Mouse (Mus musculus) ES-E14 (cell line): ENCODE data around the gene Zer1. TPM values are rescaled to one million over a fixed set of nuclear protein-coding genes. Genes with fewer than 3 reads are reported as not detected.
A peak's percentile ranks its signal among the peaks of the same experiment; 100 is the strongest.

Experiments used
- DNase-seq: peaks from one replicate; pipeline ENCODE4 v3.0.0-alpha.2; 2013; ENCODE audit warnings: low read depth, low spot score
- H3K27ac ChIP-seq: 2 replicates; pipeline ENCODE4 v1.5.1; 2012; ENCODE audit warnings: low read depth, mild to moderate bottlenecking, low read length, moderate library complexity, mixed read lengths; ENCODE audit not compliant: poor library complexity, insufficient read depth, severe bottlenecking
- H3K36me3 ChIP-seq: 2 replicates; pipeline ENCODE4 v1.6.1; 2012; ENCODE audit warnings: mild to moderate bottlenecking, low read length, moderate library complexity, mixed read lengths; ENCODE audit not compliant: control insufficient read depth, poor library complexity, insufficient read depth, severe bottlenecking
- H3K4me1 ChIP-seq, 2 experiments: fragments of 150-350 bp in 1 of 2; sonication (generic) in 1 of 2; 2 replicates each; pipeline ENCODE4 v1.6.1; 2012; ENCODE audit warnings: low read length in 2 of 2, mild to moderate bottlenecking in 1 of 2, mixed read lengths in 1 of 2; ENCODE audit not compliant: control insufficient read depth in 2 of 2, insufficient read depth in 2 of 2, poor library complexity in 1 of 2
- H3K4me3 ChIP-seq, 2 experiments: fragments of 150-350 bp in 1 of 2; sonication (generic) in 1 of 2; 2 replicates each; pipeline ENCODE4 v1.5.1; 2012; ENCODE audit warnings: low read length in 2 of 2, low read depth in 1 of 2, mild to moderate bottlenecking in 1 of 2, mixed read lengths in 1 of 2; ENCODE audit not compliant: insufficient read depth in 1 of 2, poor library complexity in 1 of 2, severe bottlenecking in 1 of 2
- H3K9ac ChIP-seq: 2 replicates; pipeline ENCODE4 v1.6.1; 2012; ENCODE audit warnings: low read depth, mild to moderate bottlenecking, low read length, mixed read lengths; ENCODE audit not compliant: poor library complexity, insufficient read depth, severe bottlenecking
- H3K9me3 ChIP-seq: fragments of 150-350 bp; sonication (generic); 2 replicates; pipeline ENCODE4 v1.6.1; 2012; ENCODE audit warnings: low read depth, mild to moderate bottlenecking, low read length; ENCODE audit not compliant: control insufficient read depth, insufficient read depth
- CHD2 ChIP-seq: IDR thresholded peaks from 2 replicates; pipeline ENCODE4 v1.6.1; 2014; ENCODE audit warnings: mild to moderate bottlenecking, low read depth, low read length, inconsistent platforms
- HCFC1 ChIP-seq: IDR thresholded peaks from 2 replicates; pipeline ENCODE4 v1.6.1; 2012; ENCODE audit warnings: low read length, inconsistent platforms, borderline replicate concordance; ENCODE audit not compliant: insufficient read depth
- MAFK ChIP-seq: IDR thresholded peaks from 2 replicates; pipeline ENCODE4 v1.6.1; 2014; ENCODE audit warnings: mild to moderate bottlenecking, low read depth, low read length, inconsistent platforms; ENCODE audit not compliant: insufficient read depth
- ZC3H11A ChIP-seq: IDR thresholded peaks from 2 replicates; pipeline ENCODE4 v1.6.1; 2012; ENCODE audit warnings: low read depth, mild to moderate bottlenecking, inconsistent platforms, low read length, borderline replicate concordance
- ZNF384 ChIP-seq: IDR thresholded peaks from 2 replicates; pipeline ENCODE4 v1.6.1; 2012; ENCODE audit warnings: low read depth, low read length, inconsistent platforms
- in situ Hi-C, 2 experiments: fragments of 600-800 bp; cut with MboI; formaldehyde crosslinking; loops; one replicate each; pipeline ENCODE4 v1.15.1; 2025; ENCODE audit warnings: low sequenced_read_pairs in 2 of 2, inconsistent platforms in 1 of 2; ENCODE audit not compliant: unreplicated experiment in 2 of 2
- total RNA-seq: library from RNA; depleted of rRNA; stranded (reverse); fragments of 300-350 nt; gene quantifications from 2 replicates; pipeline ENCODE4 v1.2.3, GENCODE M21; 2012

The Zer1 gene
- total RNA-seq, 1 experiment: 11.4 TPM

GRCm38 (mm10) chr2:30075625-30076024 lies 48.8 kb downstream of the Zer1 start:
- H3K36me3 ChIP-seq: peaks cover 10% of the 10 kb centered on the region
- no peak overlapping the region for H3K9ac ChIP-seq
- no peak overlapping the region for H3K4me3 ChIP-seq
- no peak for DNase-seq
- peaks cover 0 to 10% of the 10 kb centered on the region in 2 experiments; a peak in 2 of 4 replicates for H3K4me1 ChIP-seq
- TF ChIP-seq HCFC1 (no peak), CHD2 (no peak), ZNF384 (no peak), MAFK (no peak), ZC3H11A (no peak)
- in situ Hi-C loops: no loop called here
- H3K9me3 ChIP-seq: no peaks in the 10 kb centered on the region
- H3K27ac ChIP-seq: no peak overlapping the region

DNA sequence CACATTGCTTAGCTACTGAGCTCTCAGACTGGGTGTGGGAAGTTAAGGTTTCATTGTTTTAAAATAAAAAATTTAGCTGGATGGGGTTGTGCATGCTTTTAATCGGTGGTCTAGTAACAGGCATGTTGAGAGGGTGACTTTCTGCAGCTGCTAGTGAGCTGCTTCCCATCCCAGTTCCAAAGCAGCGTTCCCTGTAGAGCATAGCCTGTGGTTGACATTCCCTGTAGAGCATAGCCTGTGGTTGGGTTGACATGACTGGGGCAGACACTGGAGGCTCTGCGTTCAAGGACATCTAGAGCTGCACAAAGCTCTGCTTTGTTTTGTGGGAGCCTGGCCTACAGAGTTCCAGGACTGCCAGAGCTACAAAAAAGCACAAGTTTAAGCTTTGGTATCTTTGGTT lies 51.1 kb downstream of the Zer1 start:
- Histone ChIP-seq H3K27ac (no peak overlapping the region; the same call in 1 of the 2 replicates), H3K36me3 (peaks cover 26% of the 10 kb centered on the region)
- in situ Hi-C loops: no loop called here

DNA sequence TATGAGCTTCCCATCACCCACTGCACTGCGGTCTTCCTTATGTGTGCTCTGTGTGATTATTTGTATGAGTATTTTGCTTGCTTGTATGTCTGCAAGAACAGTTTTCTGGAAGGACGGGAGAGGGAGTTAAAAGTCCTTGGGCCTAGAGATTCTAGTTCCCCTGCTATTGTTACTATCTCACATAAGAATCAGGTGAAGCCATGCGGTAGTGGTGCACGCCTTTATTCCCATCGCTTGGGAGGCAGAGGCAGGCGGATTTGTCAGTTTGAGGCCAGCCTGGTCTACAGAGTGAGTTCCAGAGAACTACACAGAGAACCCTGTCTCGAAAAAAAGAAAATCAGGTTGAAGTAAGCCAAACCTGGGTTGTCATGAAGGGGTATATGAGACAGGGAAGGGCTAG lies 51.5 kb downstream of the Zer1 start:
- peaks cover 2% of the 10 kb centered on the region in 2 experiments; a peak in 2 of 4 replicates for H3K4me1 ChIP-seq
- H3K27ac ChIP-seq: no peak overlapping the region; the same call in 1 of the 2 replicates
- no peak overlapping the region for H3K9ac ChIP-seq
- no peak overlapping the region for H3K4me3 ChIP-seq
- DNase-seq: no peak
- no peaks in the 10 kb centered on the region for H3K9me3 ChIP-seq
- TF ChIP-seq ZC3H11A: no peak
- no peak; the same call in 1 of the 2 replicates for TF ChIP-seq CHD2
- no peak for TF ChIP-seq HCFC1
- no peak for TF ChIP-seq ZNF384
- no peak for TF ChIP-seq MAFK
- in situ Hi-C loops: no loop called here
- peaks cover 30% of the 10 kb centered on the region for H3K36me3 ChIP-seq

More for the DNA sequence above, 51.1 kb downstream of the Zer1 start:
- no peak overlapping the region for H3K9ac ChIP-seq
- H3K4me1 ChIP-seq: 0 out of 4 replicates have a peak, but pooled peaks cover 0 to under 1% of the 10 kb centered on the region in 2 experiments
- H3K9me3 ChIP-seq: no peaks in the 10 kb centered on the region
- DNase-seq: no peak
- H3K4me3 ChIP-seq: no peak overlapping the region
- no peak for TF ChIP-seq MAFK
- no peak for TF ChIP-seq ZNF384
- no peak for TF ChIP-seq ZC3H11A
- no peak for TF ChIP-seq CHD2
- no peak for TF ChIP-seq HCFC1

DNA sequence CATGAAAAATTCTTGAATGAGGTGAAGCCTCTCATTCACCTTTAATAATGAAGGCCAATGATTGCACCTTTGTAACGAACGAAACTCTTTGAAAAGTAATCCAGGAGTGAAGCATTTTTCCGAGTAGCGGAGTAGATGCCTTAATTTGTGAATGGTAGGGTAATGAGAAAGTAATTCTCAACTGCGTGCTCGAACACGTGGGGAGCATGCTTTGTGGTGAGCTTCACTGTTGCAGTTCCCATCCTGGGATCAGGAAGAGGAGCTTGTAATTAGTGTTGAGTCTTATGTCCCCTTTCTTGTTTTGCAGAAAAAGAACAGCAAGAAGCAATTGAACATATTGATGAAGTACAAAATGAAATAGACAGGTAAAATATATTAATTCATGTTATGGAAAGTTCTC lies 56.4 kb downstream of the Zer1 start:
- Histone ChIP-seq H3K36me3 (peaks cover 56% of the 10 kb centered on the region), H3K27ac (no peak overlapping the region; the same call in 1 of the 2 replicates), H3K4me3 (peak overlapping the region; percentile 95 to 99), H3K9me3 (no peaks in the 10 kb centered on the region), H3K9ac (peak overlapping the region; percentile 57), H3K4me1 (peaks cover 2 to 3% of the 10 kb centered on the region in 2 experiments; a peak in 2 of 4 replicates)
- in situ Hi-C loops: no loop called here
- DNase-seq: no peak
- TF ChIP-seq MAFK (no peak), ZNF384 (no peak)

- TF ChIP-seq ZNF384 (no peak), CHD2 (no peak), HCFC1 (no peak), ZC3H11A (no peak), MAFK (no peak)
- Histone ChIP-seq H3K9ac (peak overlapping the region; percentile 99), H3K4me3 (peak overlapping the region; percentile 95 to 99), H3K36me3 (peaks cover 57% of the 10 kb centered on the region), H3K27ac (peak overlapping the region; percentile 98), H3K9me3 (no peaks in the 10 kb centered on the region), H3K4me1 (peaks cover 2 to 3% of the 10 kb centered on the region in 2 experiments; a peak in 2 of 4 replicates)
- no peak for DNase-seq
- in situ Hi-C loops: no loop called here
These were observed 57.1 kb downstream of the Zer1 start for GRCm38 (mm10) chr2:30067031-30067888.
